Mouse (Mus musculus): ENCODE results near the gene Plagl1.

DNA sequence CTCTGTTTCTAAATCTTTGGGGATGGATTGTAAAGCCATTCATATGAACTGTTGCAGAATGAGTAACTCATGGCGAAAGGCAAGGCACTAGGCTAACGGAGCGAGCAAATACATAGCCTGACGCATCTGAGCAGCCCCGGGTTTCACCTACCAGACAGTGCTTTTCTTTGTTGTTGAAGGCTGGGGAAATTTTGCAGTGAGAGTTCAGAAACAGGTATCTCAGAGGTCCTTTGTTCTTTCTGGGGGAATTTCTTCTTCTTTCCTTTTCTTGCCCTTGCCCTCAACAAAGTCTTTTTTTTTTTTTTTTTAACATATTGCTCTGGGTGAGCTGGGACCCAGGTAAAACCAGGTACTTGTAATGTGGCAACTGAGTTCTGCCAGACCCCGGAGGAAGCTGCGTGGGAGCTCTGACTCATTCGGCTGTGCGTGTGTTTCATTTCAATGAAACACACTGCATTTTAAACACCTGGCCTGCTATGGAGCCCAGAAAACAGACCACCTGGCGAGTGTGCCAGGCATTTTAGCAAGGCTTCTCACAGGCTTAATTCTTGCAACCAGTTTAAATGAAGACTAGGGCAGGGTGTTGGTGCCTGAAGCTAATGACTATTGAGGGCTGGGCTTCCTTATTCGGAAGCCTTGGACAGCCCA lies at the start of gene Plagl1:
- TF ChIP-seq CTCF (IDR thresholded peaks at IDR 0.05; ENCODE audit: extremely low read depth, insufficient read length, insufficient replicate concordance, low read depth, low read length): no peak
- TF ChIP-seq POLR2A (IDR thresholded peaks at IDR 0.05; ENCODE audit: low read depth, low read length): no peak
